Mouse (Mus musculus): ENCODE results near the gene Cdk18. TPM values are rescaled to one million over a fixed set of nuclear protein-coding genes. Genes with fewer than 3 reads are reported as not detected.

Gene Cdk18
- polyA plus RNA-seq, 1 experiment from 2014 or later, result 6.3 TPM

- H3K27ac ChIP-seq (ENCODE audit: low read depth, low read length), result no peak overlapping the region
- no peaks in the 10 kb centered on the region for H3K27me3 ChIP-seq (ENCODE audit: control insufficient read depth, insufficient read depth, low read length)
- H3K9ac ChIP-seq (ENCODE audit: low read depth, low read length), result no peak overlapping the region
- no peak overlapping the region for H3K4me2 ChIP-seq (replicated peaks; ENCODE audit: low read depth, low read length)
- H3K9me3 ChIP-seq (ENCODE audit: control insufficient read depth, low read length), result no peaks in the 10 kb centered on the region
- no peak overlapping the region for H3K4me3 ChIP-seq (ENCODE audit: low read length)
- peaks cover 6% of the 10 kb centered on the region; the same call in 1 of the 2 replicates for H3K4me1 ChIP-seq (ENCODE audit: control insufficient read depth, insufficient read depth, low read length)
- no peaks in the 10 kb centered on the region for H3K36me3 ChIP-seq (ENCODE audit: control insufficient read depth, insufficient read depth, low read length)
- ATAC-seq (ENCODE audit: low FRiP score, low TSS enrichment), result no peak
- WGBS, result 19% methylated on average over 8 of the region's 8 CpGs
These were observed 14.2 kb upstream of the Cdk18 start for GRCm38 (mm10) chr1:132153691-132154090.

DNA sequence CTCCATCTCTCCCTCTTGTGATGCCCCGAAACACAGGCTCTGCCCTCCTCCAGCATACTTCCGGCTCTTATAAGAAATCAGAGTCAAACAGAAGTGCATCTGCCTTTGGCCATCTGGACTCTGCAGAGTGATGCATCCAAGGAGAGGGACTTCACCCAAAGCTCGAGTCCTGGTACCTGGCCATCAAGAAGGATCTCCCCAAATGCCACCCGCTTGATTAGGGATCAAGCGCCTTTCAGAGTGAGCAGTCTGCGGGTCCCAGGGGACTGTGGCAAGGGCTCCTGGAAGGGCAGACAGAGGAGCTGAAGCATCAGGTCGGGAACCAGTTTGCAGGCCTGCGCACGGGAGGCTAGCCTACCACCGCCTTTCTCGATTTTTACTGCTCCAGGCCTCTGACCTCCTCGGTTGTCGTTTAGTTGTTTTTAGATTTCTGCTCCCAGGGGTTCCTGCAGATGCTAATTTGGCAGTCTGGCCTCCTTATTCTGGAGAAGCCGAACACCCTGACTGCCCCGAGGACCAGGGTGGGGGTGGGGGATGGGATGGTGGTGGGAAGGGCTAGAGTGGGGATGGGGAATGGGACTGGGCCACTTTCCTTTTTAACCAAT is 13.7 kb upstream of the Cdk18 start:
- WGBS, result 44% methylated on average over 15 of the region's 15 CpGs
- Histone ChIP-seq H3K36me3 (ENCODE audit: control insufficient read depth, insufficient read depth, low read length) (no peaks in the 10 kb centered on the region), H3K9ac (ENCODE audit: low read depth, low read length) (no peak overlapping the region), H3K4me3 (ENCODE audit: low read length) (no peak overlapping the region), H3K27me3 (ENCODE audit: control insufficient read depth, insufficient read depth, low read length) (no peaks in the 10 kb centered on the region), H3K27ac (ENCODE audit: low read depth, low read length) (no peak overlapping the region), H3K4me1 (ENCODE audit: control insufficient read depth, insufficient read depth, low read length) (peaks cover 6% of the 10 kb centered on the region; the same call in 1 of the 2 replicates), H3K4me2 (replicated peaks; ENCODE audit: low read depth, low read length) (no peak overlapping the region), H3K9me3 (ENCODE audit: control insufficient read depth, low read length) (no peaks in the 10 kb centered on the region)
- no peak for ATAC-seq (ENCODE audit: low FRiP score, low TSS enrichment)

GRCm38 (mm10) chr1:132151908-132152307 is 12.4 kb upstream of the Cdk18 start:
- Histone ChIP-seq H3K9me3 (ENCODE audit: control insufficient read depth, low read length) (no peaks in the 10 kb centered on the region), H3K4me1 (ENCODE audit: control insufficient read depth, insufficient read depth, low read length) (peaks cover 6% of the 10 kb centered on the region; the same call in 1 of the 2 replicates), H3K4me3 (ENCODE audit: low read length) (no peak overlapping the region), H3K9ac (ENCODE audit: low read depth, low read length) (no peak overlapping the region), H3K4me2 (replicated peaks; ENCODE audit: low read depth, low read length) (no peak overlapping the region), H3K27ac (ENCODE audit: low read depth, low read length) (no peak overlapping the region), H3K27me3 (ENCODE audit: control insufficient read depth, insufficient read depth, low read length) (no peaks in the 10 kb centered on the region), H3K36me3 (ENCODE audit: control insufficient read depth, insufficient read depth, low read length) (no peaks in the 10 kb centered on the region)
- 59% methylated on average over 2 of the region's 2 CpGs for WGBS
- no peak for ATAC-seq (ENCODE audit: low FRiP score, low TSS enrichment)

GRCm38 (mm10) chr1:132150817-132151601 is 11.5 kb upstream of the Cdk18 start:
- Histone ChIP-seq H3K4me1 (ENCODE audit: control insufficient read depth, insufficient read depth, low read length) (peaks cover 6% of the 10 kb centered on the region; the same call in 1 of the 2 replicates), H3K4me3 (ENCODE audit: low read length) (no peak overlapping the region), H3K36me3 (ENCODE audit: control insufficient read depth, insufficient read depth, low read length) (no peaks in the 10 kb centered on the region), H3K27me3 (ENCODE audit: control insufficient read depth, insufficient read depth, low read length) (no peaks in the 10 kb centered on the region), H3K9me3 (ENCODE audit: control insufficient read depth, low read length) (no peaks in the 10 kb centered on the region), H3K27ac (ENCODE audit: low read depth, low read length) (no peak overlapping the region), H3K9ac (ENCODE audit: low read depth, low read length) (no peak overlapping the region), H3K4me2 (replicated peaks; ENCODE audit: low read depth, low read length) (no peak overlapping the region)
- 67% methylated on average over 15 of the region's 15 CpGs for WGBS
- no peak for ATAC-seq (ENCODE audit: low FRiP score, low TSS enrichment)

- H3K4me3 ChIP-seq (ENCODE audit: low read length), result no peak overlapping the region
- H3K36me3 ChIP-seq (ENCODE audit: control insufficient read depth, insufficient read depth, low read length), result no peaks in the 10 kb centered on the region
- 47% methylated on average over 1 of the region's 1 CpGs for WGBS
- H3K4me2 ChIP-seq (replicated peaks; ENCODE audit: low read depth, low read length), result no peak overlapping the region
- peaks cover 6% of the 10 kb centered on the region; the same call in 1 of the 2 replicates for H3K4me1 ChIP-seq (ENCODE audit: control insufficient read depth, insufficient read depth, low read length)
- H3K9me3 ChIP-seq (ENCODE audit: control insufficient read depth, low read length), result no peaks in the 10 kb centered on the region
- H3K9ac ChIP-seq (ENCODE audit: low read depth, low read length), result 0 out of 2 replicates have a peak overlapping the region, but pooled peaks have one; percentile 19
- ATAC-seq (ENCODE audit: low FRiP score, low TSS enrichment), result no peak
- H3K27ac ChIP-seq (ENCODE audit: low read depth, low read length), result no peak overlapping the region
- H3K27me3 ChIP-seq (ENCODE audit: control insufficient read depth, insufficient read depth, low read length), result no peaks in the 10 kb centered on the region
These were observed 10.7 kb upstream of the Cdk18 start for GRCm38 (mm10) chr1:132150171-132150570.

GRCm38 (mm10) chr1:132149410-132149809 is 9.9 kb upstream of the Cdk18 start:
- Histone ChIP-seq H3K9ac (ENCODE audit: low read depth, low read length) (no peak overlapping the region), H3K36me3 (ENCODE audit: control insufficient read depth, insufficient read depth, low read length) (no peaks in the 10 kb centered on the region), H3K4me1 (ENCODE audit: control insufficient read depth, insufficient read depth, low read length) (peaks cover 6% of the 10 kb centered on the region; the same call in 1 of the 2 replicates), H3K9me3 (ENCODE audit: control insufficient read depth, low read length) (no peaks in the 10 kb centered on the region), H3K4me3 (ENCODE audit: low read length) (no peak overlapping the region), H3K4me2 (replicated peaks; ENCODE audit: low read depth, low read length) (no peak overlapping the region), H3K27me3 (ENCODE audit: control insufficient read depth, insufficient read depth, low read length) (no peaks in the 10 kb centered on the region), H3K27ac (ENCODE audit: low read depth, low read length) (no peak overlapping the region)
- ATAC-seq (ENCODE audit: low FRiP score, low TSS enrichment), result no peak
- WGBS, result 79% methylated on average over 2 of the region's 2 CpGs

DNA sequence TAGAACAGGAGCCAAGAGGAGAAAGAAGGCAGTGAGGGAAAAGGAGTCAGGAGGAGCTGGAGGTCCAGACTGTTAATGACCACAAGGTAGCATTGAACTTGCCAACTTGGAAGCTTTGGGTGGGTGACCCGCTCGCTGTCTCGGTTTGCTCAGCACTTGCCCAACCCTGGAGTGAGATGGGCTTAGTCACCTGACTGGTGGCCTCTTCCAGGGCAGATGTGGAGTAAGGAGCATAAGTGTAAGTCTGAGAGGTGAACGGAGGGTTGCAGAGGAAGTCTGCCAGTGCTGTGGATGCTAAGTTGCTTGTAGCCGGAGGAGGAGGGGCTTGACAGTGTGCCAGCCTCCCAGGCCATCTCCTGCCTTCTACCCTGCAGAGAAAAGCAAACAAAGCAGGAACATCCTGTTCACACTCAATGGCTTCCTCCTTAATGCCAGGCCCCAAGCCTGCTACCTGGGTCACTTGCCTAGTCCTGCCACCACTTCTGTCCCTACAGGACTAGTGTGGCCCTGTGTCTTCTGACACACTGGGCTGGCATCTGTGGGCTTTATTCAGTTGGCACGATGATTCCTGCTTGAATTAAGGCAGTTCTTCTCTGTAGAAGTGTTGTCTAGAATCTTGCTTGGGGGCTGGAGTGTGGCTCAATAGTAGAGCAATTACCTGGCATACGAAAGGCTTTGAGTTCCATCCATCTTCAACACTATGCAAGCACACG is 6.6 kb upstream of the Cdk18 start:
- Histone ChIP-seq H3K4me3 (ENCODE audit: low read length) (no peak overlapping the region), H3K27ac (ENCODE audit: low read depth, low read length) (no peak overlapping the region), H3K4me2 (replicated peaks; ENCODE audit: low read depth, low read length) (no peak overlapping the region), H3K36me3 (ENCODE audit: control insufficient read depth, insufficient read depth, low read length) (no peaks in the 10 kb centered on the region), H3K9me3 (ENCODE audit: control insufficient read depth, low read length) (no peaks in the 10 kb centered on the region), H3K4me1 (ENCODE audit: control insufficient read depth, insufficient read depth, low read length) (no peaks in the 10 kb centered on the region; the same call in 1 of the 2 replicates), H3K9ac (ENCODE audit: low read depth, low read length) (no peak overlapping the region), H3K27me3 (ENCODE audit: control insufficient read depth, insufficient read depth, low read length) (no peaks in the 10 kb centered on the region)
- ATAC-seq (ENCODE audit: low FRiP score, low TSS enrichment), result no peak
- WGBS, result 89% methylated on average over 8 of the region's 8 CpGs

DNA sequence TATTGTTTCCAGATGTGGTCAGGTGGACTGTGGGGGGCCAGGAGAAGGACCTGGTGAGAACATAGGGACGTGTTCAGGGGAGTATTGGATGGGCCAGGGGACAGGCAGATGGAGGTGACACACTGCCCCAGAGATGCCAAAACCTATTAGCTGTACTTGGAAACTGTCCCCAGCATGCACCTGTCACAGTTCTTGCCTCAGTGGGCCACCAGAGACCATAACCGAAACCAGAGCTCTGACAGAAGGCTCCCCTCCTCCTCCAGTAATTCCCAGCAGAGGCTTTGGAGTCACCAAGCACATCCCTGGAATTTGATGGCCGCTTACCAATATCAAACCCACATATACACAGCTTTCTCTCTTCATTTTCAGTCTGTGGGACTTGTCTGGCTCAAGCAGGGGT is 5.4 kb upstream of the Cdk18 start:
- H3K36me3 ChIP-seq (ENCODE audit: control insufficient read depth, insufficient read depth, low read length), result no peaks in the 10 kb centered on the region
- ATAC-seq (ENCODE audit: low FRiP score, low TSS enrichment), result no peak
- no peak overlapping the region for H3K9ac ChIP-seq (ENCODE audit: low read depth, low read length)
- H3K27ac ChIP-seq (ENCODE audit: low read depth, low read length), result no peak overlapping the region
- 74% methylated on average over 3 of the region's 3 CpGs for WGBS
- H3K4me2 ChIP-seq (replicated peaks; ENCODE audit: low read depth, low read length), result no peak overlapping the region
- no peak overlapping the region for H3K4me3 ChIP-seq (ENCODE audit: low read length)
- no peaks in the 10 kb centered on the region for H3K27me3 ChIP-seq (ENCODE audit: control insufficient read depth, insufficient read depth, low read length)
- no peaks in the 10 kb centered on the region; the same call in 1 of the 2 replicates for H3K4me1 ChIP-seq (ENCODE audit: control insufficient read depth, insufficient read depth, low read length)
- H3K9me3 ChIP-seq (ENCODE audit: control insufficient read depth, low read length), result no peaks in the 10 kb centered on the region

GRCm38 (mm10) chr1:132144223-132144622 is 4.7 kb upstream of the Cdk18 start:
- no peaks in the 10 kb centered on the region for H3K4me1 ChIP-seq (ENCODE audit: control insufficient read depth, insufficient read depth, low read length)
- ATAC-seq (ENCODE audit: low FRiP score, low TSS enrichment), result no peak
- no peaks in the 10 kb centered on the region for H3K9me3 ChIP-seq (ENCODE audit: control insufficient read depth, low read length)
- 48% methylated on average over 2 of the region's 2 CpGs for WGBS
- no peaks in the 10 kb centered on the region for H3K27me3 ChIP-seq (ENCODE audit: control insufficient read depth, insufficient read depth, low read length)
- H3K9ac ChIP-seq (ENCODE audit: low read depth, low read length), result no peak overlapping the region
- H3K27ac ChIP-seq (ENCODE audit: low read depth, low read length), result no peak overlapping the region
- no peaks in the 10 kb centered on the region for H3K36me3 ChIP-seq (ENCODE audit: control insufficient read depth, insufficient read depth, low read length)
- no peak overlapping the region for H3K4me3 ChIP-seq (ENCODE audit: low read length)
- no peak overlapping the region for H3K4me2 ChIP-seq (replicated peaks; ENCODE audit: low read depth, low read length)

All from kidney, embryonic 14.5 days (tissue).